Mouse (Mus musculus) stomach, embryonic 14.5 days (tissue): ENCODE results near the gene Ptprn2. TPM values are rescaled to one million over a fixed set of nuclear protein-coding genes. Genes with fewer than 3 reads are reported as not detected.

Experiments
- ATAC-seq: fragments of 200-750 bp; cut with Nextera tagmentation; 2 replicates; pipeline ENCODE4 v1.8.0; 2017; ENCODE audit warnings: low read depth, moderate TSS enrichment; ENCODE audit not compliant: insufficient number of reproducible peaks, insufficient read depth, low FRiP score
- H3K27ac ChIP-seq: fragments of 300-500 bp; sonication (generic); 2 replicates; pipeline ENCODE4 v1.5.1; 2014; ENCODE audit warnings: mild to moderate bottlenecking, low read length, moderate library complexity, mixed read lengths
- H3K27me3 ChIP-seq: fragments of 300-500 bp; sonication (generic); 2 replicates; pipeline ENCODE4 v1.6.1; 2014; ENCODE audit warnings: low read length, control low read depth, mixed read lengths; ENCODE audit not compliant: control insufficient read depth, insufficient read depth
- H3K36me3 ChIP-seq: fragments of 300-500 bp; sonication (generic); 2 replicates; pipeline ENCODE4 v1.6.1; 2014; ENCODE audit warnings: mild to moderate bottlenecking, control low read depth, low read length, moderate library complexity, mixed read lengths; ENCODE audit not compliant: control insufficient read depth, insufficient read depth
- H3K4me1 ChIP-seq: fragments of 300-500 bp; sonication (generic); 2 replicates; pipeline ENCODE4 v1.6.1; 2014; ENCODE audit warnings: low read length, control low read depth, mixed read lengths; ENCODE audit not compliant: control insufficient read depth, insufficient read depth
- H3K4me2 ChIP-seq: fragments of 300-500 bp; sonication (generic); replicated peaks from 2 replicates; pipeline ENCODE4 v1.6.1; 2014; ENCODE audit warnings: low read depth, low read length, control low read depth
- H3K4me3 ChIP-seq: fragments of 300-500 bp; sonication (generic); 2 replicates; pipeline ENCODE4 v1.5.1; 2014; ENCODE audit warnings: low read depth, low read length, control low read depth
- H3K9ac ChIP-seq: fragments of 300-500 bp; sonication (generic); replicated peaks from 2 replicates; pipeline ENCODE4 v1.6.1; 2014; ENCODE audit warnings: low read depth, mild to moderate bottlenecking, control low read depth, low read length, moderate library complexity, mixed read lengths
- H3K9me3 ChIP-seq: fragments of 300-500 bp; sonication (generic); 2 replicates; pipeline ENCODE4 v1.6.1; 2016; ENCODE audit warnings: low read depth, low read length, control low read depth; ENCODE audit not compliant: control insufficient read depth
- WGBS: fragments of 180-500 bp; shearing (Covaris S2); extraction: QIAGEN DNeasy Blood & Tissue Kit; methylation state at CpG from one replicate; pipeline ENCODE4 v1.1.7; 2014; 5-methylcytosine and 5-hydroxymethylcytosine counted together
- polyA plus RNA-seq: library from polyadenylated mRNA; unstranded; fragments of >200 nt; fragmentation: Nextera tagmentation; extraction: Ambion mirVana; gene quantifications from 2 replicates; pipeline ENCODE4 v1.2.1, GENCODE M21; 2014

Gene Ptprn2
- polyA plus RNA-seq, 1 experiment from 2014 or later, result 2.2 TPM

GRCm38 (mm10) chr12:117001546-117002148 is 516.1 kb downstream of the Ptprn2 start:
- no peak for ATAC-seq
- no peaks in the 10 kb centered on the region for H3K4me1 ChIP-seq
- H3K36me3 ChIP-seq, result no peaks in the 10 kb centered on the region
- no peaks in the 10 kb centered on the region for H3K27me3 ChIP-seq
- no peak overlapping the region for H3K4me3 ChIP-seq
- no peak overlapping the region for H3K4me2 ChIP-seq
- no peak overlapping the region for H3K27ac ChIP-seq
- WGBS, result 78% methylated on average over 2 of the region's 2 CpGs
- no peaks in the 10 kb centered on the region for H3K9me3 ChIP-seq
- H3K9ac ChIP-seq, result no peak overlapping the region

DNA sequence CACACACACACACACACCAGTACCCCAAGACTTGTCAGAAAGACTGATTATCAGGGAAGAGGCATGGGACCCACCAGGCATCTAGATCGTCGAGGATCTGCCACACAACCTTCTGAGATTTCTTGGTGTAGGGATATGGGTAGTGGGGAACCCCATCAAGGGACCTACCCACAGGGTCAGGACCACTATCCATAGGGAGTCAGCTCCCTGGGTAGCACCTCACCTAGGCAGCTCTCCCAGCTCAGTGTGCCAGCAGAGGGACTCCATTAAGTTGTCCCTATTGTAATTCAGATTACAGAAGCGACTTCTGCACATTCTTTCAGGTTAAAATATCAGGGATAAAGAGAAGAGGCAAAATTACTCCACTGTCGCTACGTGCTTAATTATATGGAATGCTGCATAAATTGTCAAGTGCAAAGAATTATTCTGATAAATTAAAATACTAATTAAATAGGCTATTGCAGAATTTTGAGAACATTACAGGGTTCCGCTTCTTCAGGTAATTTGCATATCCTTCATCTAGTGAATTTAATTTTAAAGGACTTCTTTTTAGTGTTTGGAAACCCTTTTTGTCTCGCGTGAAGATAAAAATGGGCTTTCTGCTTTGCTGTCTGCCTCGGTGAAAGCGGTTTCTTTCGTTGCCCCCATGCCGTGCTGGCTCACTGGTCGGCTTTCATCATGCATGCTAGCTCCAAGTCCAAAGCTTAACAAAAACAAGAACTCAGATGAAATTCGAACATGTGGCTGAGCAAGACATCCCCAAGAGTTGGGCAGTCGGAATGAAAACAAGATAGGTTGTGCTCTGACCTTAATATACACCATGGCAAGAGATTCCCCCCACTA is 531.5 kb downstream of the Ptprn2 start:
- Histone ChIP-seq H3K27ac (no peak overlapping the region), H3K4me1 (no peaks in the 10 kb centered on the region), H3K4me3 (no peak overlapping the region), H3K4me2 (no peak overlapping the region), H3K9me3 (no peaks in the 10 kb centered on the region), H3K36me3 (no peaks in the 10 kb centered on the region), H3K27me3 (no peaks in the 10 kb centered on the region), H3K9ac (no peak overlapping the region)
- ATAC-seq, result peak; percentile 53; the same call in 1 of the 2 replicates
- 76% methylated on average over 15 of the region's 15 CpGs for WGBS

DNA sequence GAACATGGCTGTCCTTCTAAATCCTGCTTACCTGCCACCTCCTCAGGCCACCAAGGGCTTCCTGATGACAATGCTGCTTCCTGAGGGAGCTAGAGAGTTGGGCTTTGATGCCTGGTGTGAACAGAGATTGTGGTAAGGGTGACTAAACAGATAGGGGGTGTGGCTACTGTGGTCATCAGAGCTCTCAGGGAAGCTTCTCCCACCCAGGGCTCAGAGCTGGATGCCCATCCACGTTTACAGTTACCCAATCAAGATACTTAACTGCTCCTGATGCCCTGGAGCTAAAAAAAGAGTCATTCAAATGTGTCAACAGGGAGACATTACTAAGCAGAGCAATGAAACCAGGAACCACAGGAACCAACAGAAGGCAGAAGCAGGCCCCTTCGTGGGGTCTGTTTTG is 532.4 kb downstream of the Ptprn2 start:
- WGBS, result 24% methylated on average over 2 of the region's 2 CpGs
- H3K4me1 ChIP-seq, result no peaks in the 10 kb centered on the region

DNA sequence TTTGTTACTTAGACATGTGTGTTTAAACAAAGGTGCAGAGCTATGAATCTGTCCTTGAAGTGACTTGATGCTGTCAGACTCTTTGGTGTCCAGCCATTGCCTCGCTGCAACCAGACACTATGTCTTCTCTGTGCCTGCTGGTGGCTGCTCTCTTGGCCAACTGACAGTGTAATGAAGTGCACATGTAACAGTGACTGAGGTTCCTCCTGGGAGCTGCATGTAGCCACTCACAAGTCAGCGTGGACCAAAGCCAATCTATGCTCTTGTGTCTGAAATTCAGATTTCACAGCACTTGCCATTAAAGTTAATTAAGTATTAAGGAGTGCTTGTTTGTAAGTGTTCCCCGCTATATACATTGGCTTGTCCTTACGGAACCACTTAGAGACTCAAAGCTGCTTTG is 537.7 kb downstream of the Ptprn2 start:
- 87% methylated on average over 4 of the region's 4 CpGs for WGBS
- Histone ChIP-seq H3K4me3 (no peak overlapping the region), H3K27me3 (no peaks in the 10 kb centered on the region), H3K36me3 (no peaks in the 10 kb centered on the region), H3K27ac (no peak overlapping the region), H3K4me1 (no peaks in the 10 kb centered on the region), H3K9me3 (no peaks in the 10 kb centered on the region), H3K4me2 (no peak overlapping the region), H3K9ac (no peak overlapping the region)
- no peak for ATAC-seq

More for the DNA sequence above, 532.4 kb downstream of the Ptprn2 start:
- Histone ChIP-seq H3K4me3 (no peak overlapping the region), H3K27ac (no peak overlapping the region), H3K9me3 (no peaks in the 10 kb centered on the region), H3K4me2 (no peak overlapping the region), H3K9ac (no peak overlapping the region), H3K27me3 (no peaks in the 10 kb centered on the region), H3K36me3 (no peaks in the 10 kb centered on the region)
- ATAC-seq, result no peak

DNA sequence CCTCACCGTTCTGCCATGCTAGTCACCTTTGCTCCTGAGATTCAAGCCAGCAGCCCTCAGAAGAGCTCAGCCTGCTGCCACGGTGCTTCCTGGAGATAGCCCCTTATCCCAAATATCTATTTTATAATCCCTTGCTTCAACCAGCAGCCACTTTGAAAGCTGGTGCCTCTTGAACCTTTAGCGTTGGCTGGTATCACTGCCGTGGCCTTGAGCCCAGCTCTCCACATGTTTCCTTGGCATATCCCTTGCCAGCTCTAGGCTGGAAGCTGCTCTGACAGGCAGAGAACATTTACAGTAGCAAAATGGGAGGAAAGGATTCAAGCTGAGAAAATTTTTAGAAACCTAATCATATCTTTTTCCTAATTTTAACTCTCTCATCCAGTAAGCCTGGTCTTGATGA is 539.4 kb downstream of the Ptprn2 start:
- no peaks in the 10 kb centered on the region for H3K36me3 ChIP-seq
- WGBS, result 79% methylated on average over 4 of the region's 4 CpGs
- no peaks in the 10 kb centered on the region for H3K9me3 ChIP-seq
- no peak overlapping the region for H3K9ac ChIP-seq
- H3K27ac ChIP-seq, result no peak overlapping the region
- H3K4me2 ChIP-seq, result no peak overlapping the region
- H3K27me3 ChIP-seq, result no peaks in the 10 kb centered on the region
- no peak overlapping the region for H3K4me3 ChIP-seq
- no peak for ATAC-seq
- H3K4me1 ChIP-seq, result no peaks in the 10 kb centered on the region

DNA sequence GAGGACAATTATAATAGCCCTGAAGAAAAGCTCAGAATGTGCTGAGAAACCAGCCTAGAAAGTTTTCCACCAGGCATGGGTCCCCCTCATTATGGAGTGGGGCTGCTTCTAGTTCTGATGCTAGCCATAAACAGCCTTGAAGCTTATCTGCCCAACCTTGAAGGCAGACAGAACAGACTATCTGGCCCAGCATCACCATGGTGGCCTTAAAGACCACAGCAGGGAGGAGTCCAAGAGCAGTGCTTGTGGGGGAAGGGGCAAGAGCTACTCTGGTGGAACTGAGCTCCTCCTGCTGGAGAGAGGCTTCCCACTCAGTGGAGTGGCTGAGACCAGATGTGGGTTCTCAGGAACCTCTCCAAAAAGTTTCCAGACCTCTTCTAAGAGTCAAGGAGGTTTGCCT is 540.2 kb downstream of the Ptprn2 start:
- no peak for ATAC-seq
- Histone ChIP-seq H3K4me3 (no peak overlapping the region), H3K27me3 (no peaks in the 10 kb centered on the region), H3K9me3 (no peaks in the 10 kb centered on the region), H3K36me3 (no peaks in the 10 kb centered on the region), H3K4me2 (no peak overlapping the region), H3K4me1 (no peaks in the 10 kb centered on the region), H3K27ac (no peak overlapping the region), H3K9ac (no peak overlapping the region)

- Histone ChIP-seq H3K4me1 (no peaks in the 10 kb centered on the region), H3K9me3 (no peaks in the 10 kb centered on the region), H3K4me2 (no peak overlapping the region), H3K4me3 (no peak overlapping the region), H3K9ac (no peak overlapping the region), H3K36me3 (no peaks in the 10 kb centered on the region), H3K27me3 (no peaks in the 10 kb centered on the region), H3K27ac (no peak overlapping the region)
- ATAC-seq, result no peak
- WGBS, result 86% methylated on average over 6 of the region's 6 CpGs
Observed at GRCm38 (mm10) chr12:117027351-117027750, 541.8 kb downstream of the Ptprn2 start.

DNA sequence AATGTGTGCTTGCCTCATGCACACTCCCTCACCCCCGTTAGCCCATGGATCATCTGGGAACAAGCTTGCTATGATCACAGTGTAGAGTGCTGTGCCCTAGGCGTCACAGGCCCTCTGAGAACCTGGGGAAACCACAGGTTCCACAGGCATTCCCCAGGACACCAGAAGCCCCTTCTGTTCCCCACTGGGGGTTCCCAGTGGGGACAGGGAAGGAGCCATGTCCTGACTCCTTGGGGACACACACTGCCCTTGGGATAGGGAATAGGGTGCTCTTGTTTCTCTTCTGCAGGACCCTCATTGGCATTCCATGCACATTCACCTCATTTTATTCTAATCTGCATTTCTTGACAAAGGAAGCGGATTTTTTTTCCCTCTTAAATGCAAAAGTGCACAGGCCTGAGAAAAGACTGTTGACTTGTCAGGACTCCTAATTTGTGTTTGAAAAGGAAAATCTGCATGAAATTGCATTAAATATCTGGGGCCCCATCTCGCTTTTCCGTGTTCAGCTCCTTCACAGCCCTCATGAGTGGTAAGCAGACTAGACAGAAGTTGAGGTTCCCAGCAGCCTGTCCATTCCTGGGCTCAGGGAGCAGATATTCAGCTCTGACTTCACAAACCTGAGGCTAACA is 542.9 kb downstream of the Ptprn2 start:
- H3K4me3 ChIP-seq, result no peak overlapping the region
- no peak for ATAC-seq
- no peak overlapping the region for H3K27ac ChIP-seq
- H3K9ac ChIP-seq, result no peak overlapping the region
- no peaks in the 10 kb centered on the region for H3K4me1 ChIP-seq
- 79% methylated on average over 5 of the region's 5 CpGs for WGBS
- H3K27me3 ChIP-seq, result no peaks in the 10 kb centered on the region
- no peaks in the 10 kb centered on the region for H3K9me3 ChIP-seq
- H3K36me3 ChIP-seq, result no peaks in the 10 kb centered on the region
- no peak overlapping the region for H3K4me2 ChIP-seq
